Mouse (Mus musculus): ENCODE results near the gene Tab1.

GRCm38 (mm10) chr15:80083276-80083731, 49.6 kb upstream of the Tab1 start:
- TF ChIP-seq CTCF (IDR thresholded peaks at IDR 0.05; ENCODE audit: low read depth) (peak; percentile 22), EP300 (IDR thresholded peaks at IDR 0.05; ENCODE audit: low read depth) (peak; percentile 59; the same call in 1 of the 2 replicates)
